Mouse (Mus musculus): ENCODE results near the gene Nap1l5. TPM values are rescaled to one million over a fixed set of nuclear protein-coding genes. Genes with fewer than 3 reads are reported as not detected.

Gene Nap1l5
- polyA plus RNA-seq, 1 experiment from 2014 or later = 4.0 TPM

Other genes starting within 250 kb of the Nap1l5 start
- gene Herc3, start 75.6 kb downstream of the Nap1l5 start, polyA plus RNA-seq (2014; fragmentation: Nextera tagmentation; extraction: Ambion mirVana) = 6.5 and 7.5 TPM in 2 replicates
- 4.1 and 4.3 TPM in 2 replicates for gene Fam13a, start 117.5 kb upstream of the Nap1l5 start, polyA plus RNA-seq (2014; fragmentation: Nextera tagmentation; extraction: Ambion mirVana)